Mouse (Mus musculus): Measurements from ENCODE around the gene Galc. TPM values are rescaled to one million over a fixed set of nuclear protein-coding genes. Genes with fewer than 3 reads are reported as not detected.

The Galc gene
- total and polyA plus RNA-seq, 3 experiments = not detected

- H3K9me3 ChIP-seq (replicated peaks; ENCODE audit: insufficient read depth, low read length) = no peaks in the 10 kb centered on the region
- no peaks in the 10 kb centered on the region for H3K4me1 ChIP-seq (ENCODE audit: control insufficient read depth in 1 of 2, insufficient read depth in 2 of 2, low read length in 2 of 2)
- no peaks in the 10 kb centered on the region for H3K27me3 ChIP-seq (ENCODE audit: control insufficient read depth in 1 of 2, insufficient read depth in 2 of 2, low read length in 2 of 2)
- H3K9ac ChIP-seq (ENCODE audit: control insufficient read depth, low read depth, low read length, poor library complexity, severe bottlenecking) = no peak overlapping the region
- DNase-seq (ENCODE audit: low read depth, low spot score) = no peak
- no peaks in the 10 kb centered on the region for H3K79me2 ChIP-seq (ENCODE audit: control insufficient read depth, insufficient read depth, low read length, poor library complexity)
- no peaks in the 10 kb centered on the region for H3K36me3 ChIP-seq (ENCODE audit: control insufficient read depth in 1 of 2, insufficient read depth in 2 of 2, low read length in 2 of 2)
- no peak overlapping the region for H3K27ac ChIP-seq (ENCODE audit: control insufficient read depth, low read depth, low read length)
- H3K4me3 ChIP-seq (ENCODE audit: control insufficient read depth in 1 of 2, insufficient read depth in 1 of 2, low read depth in 2 of 2, low read length in 2 of 2) = no peak overlapping the region
- TF ChIP-seq ZKSCAN1 (IDR thresholded peaks at IDR 0.05; ENCODE audit: low read depth, low read length) = no peak
These were observed 97.4 kb downstream of the Galc start for GRCm38 (mm10) chr12:98161901-98162300.

- Histone ChIP-seq H3K4me1 (ENCODE audit: control insufficient read depth in 1 of 2, insufficient read depth in 2 of 2, low read length in 2 of 2) (no peaks in the 10 kb centered on the region), H3K9me3 (replicated peaks; ENCODE audit: insufficient read depth, low read length) (no peaks in the 10 kb centered on the region), H3K36me3 (ENCODE audit: control insufficient read depth in 1 of 2, insufficient read depth in 2 of 2, low read length in 2 of 2) (no peaks in the 10 kb centered on the region), H3K9ac (ENCODE audit: control insufficient read depth, low read depth, low read length, poor library complexity, severe bottlenecking) (no peak overlapping the region), H3K79me2 (ENCODE audit: control insufficient read depth, insufficient read depth, low read length, poor library complexity) (no peaks in the 10 kb centered on the region), H3K27me3 (ENCODE audit: control insufficient read depth in 1 of 2, insufficient read depth in 2 of 2, low read length in 2 of 2) (no peaks in the 10 kb centered on the region), H3K27ac (ENCODE audit: control insufficient read depth, low read depth, low read length) (no peak overlapping the region), H3K4me3 (ENCODE audit: control insufficient read depth in 1 of 2, insufficient read depth in 1 of 2, low read depth in 2 of 2, low read length in 2 of 2) (no peak overlapping the region)
- no peak for DNase-seq (ENCODE audit: low read depth, low spot score)
- TF ChIP-seq CHD2 (IDR thresholded peaks at IDR 0.05; ENCODE audit: low read length) (no peak), HCFC1 (IDR thresholded peaks at IDR 0.05; ENCODE audit: low read depth, low read length) (no peak), ELF1 (IDR thresholded peaks at IDR 0.05; ENCODE audit: low read depth, low read length) (no peak), MEF2A (IDR thresholded peaks at IDR 0.05; ENCODE audit: extremely low read depth, insufficient replicate concordance, low read depth, low read length, poor library complexity, severe bottlenecking) (no peak), KAT2A (conservative IDR thresholded peaks at IDR 0.05; ENCODE audit: low read depth, low read length) (no peak), SMC3 (IDR thresholded peaks at IDR 0.05; ENCODE audit: low read depth, low read length) (no peak), MXI1 (IDR thresholded peaks at IDR 0.05; ENCODE audit: low read depth, low read length) (no peak), UBTF (IDR thresholded peaks at IDR 0.05; ENCODE audit: borderline replicate concordance, insufficient read depth, low read depth, low read length) (no peak), GATA1 (IDR thresholded peaks at IDR 0.05; ENCODE audit: low read depth, low read length) (no peak), ZNF384 (IDR thresholded peaks at IDR 0.05; ENCODE audit: low read depth, low read length) (no peak), RAD21 (IDR thresholded peaks at IDR 0.05; ENCODE audit: low read depth, low read length) (no peak), ZMIZ1 (IDR thresholded peaks at IDR 0.05; ENCODE audit: low read depth, low read length) (no peak), CHD1 (IDR thresholded peaks at IDR 0.05; ENCODE audit: low read depth, low read length) (no peak), RCOR1 (IDR thresholded peaks at IDR 0.05; ENCODE audit: low read depth, low read length) (no peak), POLR2A (IDR thresholded peaks at IDR 0.05; ENCODE audit: control insufficient read depth in 1 of 2, insufficient read depth in 1 of 2, low read depth in 1 of 2, low read length in 2 of 2, poor library complexity in 1 of 2) (no peak), E2F4 (IDR thresholded peaks at IDR 0.05; ENCODE audit: borderline replicate concordance, low read depth, low read length) (no peak), POLR2AphosphoS5 (IDR thresholded peaks at IDR 0.05; ENCODE audit: borderline replicate concordance, low read depth, low read length) (no peak), MAX (IDR thresholded peaks at IDR 0.05; ENCODE audit: low read length) (no peak)
These were observed 98.4 kb downstream of the Galc start for GRCm38 (mm10) chr12:98160867-98161266.

Other genes with a start within 250 kb of the Galc start
- gene Gpr65, start 9.2 kb upstream of the Galc start, total RNA-seq (2012; rRNA removed) = not detected in 2 replicates
- not detected for gene Gpr65, start 9.2 kb upstream of the Galc start, polyA plus RNA-seq (2012; ENCODE audit: insufficient read depth in 1 of 2, insufficient read length in 2 of 2, low read depth in 1 of 2, low replicate concordance in 2 of 2, missing spikeins in 1 of 2)

All from MEL (cell line).